Mouse (Mus musculus): ENCODE measurements at regions not wholly inside any gene's neighbourhood (a gene's known extent, or its start where the extent isn't known, plus 50 kb on each side); places are given as distances from the start of the nearest gene placed in this dataset.
A peak's percentile ranks its signal among the peaks of the same experiment; 100 is the strongest.

DNA sequence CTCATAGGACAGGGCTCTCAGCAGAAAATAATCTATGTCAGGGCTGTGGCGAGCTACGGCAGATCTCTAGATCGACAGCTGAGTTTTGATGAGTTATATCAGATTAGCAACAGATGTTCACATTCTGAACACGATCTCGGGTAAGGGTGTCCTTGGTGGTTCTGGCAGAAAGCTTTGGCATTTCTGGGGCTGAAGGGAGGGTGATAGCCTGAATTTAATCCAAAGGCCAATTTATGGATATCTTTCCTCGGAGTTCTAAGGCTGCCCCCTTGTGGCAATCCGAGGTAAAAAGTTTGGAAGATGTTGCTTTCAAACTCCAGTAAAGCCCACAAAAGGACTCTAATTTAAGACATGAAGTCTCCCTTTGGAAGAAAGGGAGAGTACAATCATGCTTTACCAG lies 101.3 kb upstream of the Luzp2 start:
- DNase-seq (ENCODE audit: extremely low spot score, low spot score): peak; percentile 37

DNA sequence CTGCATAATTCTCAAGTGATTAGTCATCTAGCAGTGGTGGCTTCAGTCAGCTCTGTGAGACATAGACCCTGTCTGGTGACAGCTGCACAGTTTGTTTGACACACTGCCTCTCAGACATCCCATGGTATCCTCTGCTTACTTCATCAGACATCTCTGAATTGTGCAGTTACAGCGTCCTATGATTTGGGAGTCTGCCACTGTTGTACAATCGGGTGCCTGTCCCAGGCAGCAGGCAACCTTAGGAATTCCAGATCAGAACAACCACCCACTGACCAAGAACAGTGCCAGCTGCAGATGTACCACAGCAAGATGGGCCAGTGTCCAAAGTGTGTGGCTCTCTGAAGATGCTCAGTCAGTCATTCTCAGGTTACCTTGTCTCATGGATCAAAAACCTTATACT lies 100.4 kb upstream of the Luzp2 start:
- no peak for DNase-seq (ENCODE audit: extremely low spot score, low spot score)

DNA sequence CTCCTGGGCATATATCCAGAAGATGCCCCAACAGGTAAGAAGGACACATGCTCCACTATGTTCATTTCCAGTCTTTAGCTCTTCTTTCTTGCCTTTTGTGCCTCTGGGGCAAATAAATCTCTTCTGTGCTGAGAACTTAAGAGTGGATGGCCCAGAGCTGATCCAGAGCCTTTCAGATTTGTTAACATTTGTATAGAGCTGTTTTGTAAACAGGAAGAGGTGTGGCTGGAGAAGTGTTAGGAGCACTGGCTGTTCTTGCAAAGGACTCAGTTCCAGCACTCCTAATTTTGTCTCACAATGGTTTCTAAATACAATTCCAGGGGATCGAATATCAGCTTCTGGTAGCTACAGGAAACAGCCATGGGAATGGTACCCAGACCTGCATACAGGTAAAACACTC lies 68.0 kb upstream of the Luzp2 start:
- no peak for DNase-seq (ENCODE audit: extremely low spot score, low spot score)

DNA sequence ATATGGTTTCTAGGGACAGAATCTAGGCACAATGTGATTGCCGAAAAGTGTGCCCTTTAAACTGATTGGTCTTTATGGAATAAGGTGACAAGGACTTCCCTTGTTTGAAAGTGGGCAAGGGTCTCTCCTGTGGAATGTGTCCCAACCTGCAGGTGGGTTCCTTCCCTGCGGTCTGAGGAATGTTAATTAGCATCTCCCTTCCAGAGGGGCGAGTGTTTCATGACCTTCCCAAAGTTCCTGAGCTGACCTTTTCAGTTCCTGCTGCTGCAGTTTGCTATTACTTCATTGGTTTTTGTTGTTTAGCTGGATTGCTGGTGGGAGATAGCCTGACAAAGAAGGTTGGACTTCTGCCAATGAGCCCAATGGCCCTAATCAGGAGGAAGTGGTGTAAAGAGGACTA lies 66.6 kb upstream of the Luzp2 start:
- DNase-seq (ENCODE audit: extremely low spot score, low spot score): no peak

DNA sequence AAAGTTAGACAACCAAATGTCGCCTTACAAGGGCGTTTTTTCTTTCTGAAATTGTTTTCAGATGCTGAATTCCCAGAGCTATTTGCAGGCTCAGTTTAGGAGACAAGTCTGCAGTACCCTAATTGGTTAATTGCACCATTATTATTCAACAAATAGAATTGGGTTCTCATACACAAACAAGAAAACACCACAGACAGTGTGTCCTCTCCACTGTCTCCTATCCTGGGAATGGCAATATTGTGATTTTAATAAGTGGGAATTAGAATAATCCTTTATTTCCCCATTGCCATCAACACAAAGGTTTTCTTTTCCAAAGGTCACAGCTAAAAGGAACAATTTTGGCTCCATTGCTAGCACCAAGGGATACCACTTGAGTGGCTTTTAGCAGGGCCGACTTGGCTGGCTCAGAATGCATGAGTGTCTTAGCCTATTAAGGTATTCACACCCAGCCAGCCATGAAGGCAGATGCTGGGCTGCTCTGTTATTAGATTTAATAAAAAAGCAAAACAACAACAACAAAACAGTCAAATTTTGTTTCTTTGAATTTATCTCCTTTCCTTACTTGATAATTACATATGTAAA lies 53.3 kb upstream of the Luzp2 start:
- DNase-seq (ENCODE audit: extremely low spot score, low spot score): no peak

DNA sequence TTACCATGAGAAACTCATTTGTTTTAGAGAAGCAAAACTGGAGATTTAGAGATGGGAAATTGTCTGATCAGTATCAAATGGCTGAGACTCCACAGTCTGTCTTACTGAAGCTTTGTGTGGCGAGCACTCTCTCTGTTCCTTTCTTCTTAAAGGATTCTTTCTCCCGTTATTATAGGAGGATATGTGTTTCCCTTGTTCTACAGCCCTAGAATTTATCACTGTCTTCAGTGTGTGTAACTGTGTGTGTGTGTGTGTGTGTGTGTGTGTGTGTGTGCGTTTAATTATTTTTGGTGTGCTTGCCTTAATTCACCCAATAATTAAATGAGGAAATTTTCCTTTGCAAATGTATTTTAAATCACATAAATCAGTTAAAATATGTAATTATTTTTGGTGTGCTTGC lies 52.7 kb upstream of the Luzp2 start:
- DNase-seq (ENCODE audit: extremely low spot score, low spot score): no peak

DNA sequence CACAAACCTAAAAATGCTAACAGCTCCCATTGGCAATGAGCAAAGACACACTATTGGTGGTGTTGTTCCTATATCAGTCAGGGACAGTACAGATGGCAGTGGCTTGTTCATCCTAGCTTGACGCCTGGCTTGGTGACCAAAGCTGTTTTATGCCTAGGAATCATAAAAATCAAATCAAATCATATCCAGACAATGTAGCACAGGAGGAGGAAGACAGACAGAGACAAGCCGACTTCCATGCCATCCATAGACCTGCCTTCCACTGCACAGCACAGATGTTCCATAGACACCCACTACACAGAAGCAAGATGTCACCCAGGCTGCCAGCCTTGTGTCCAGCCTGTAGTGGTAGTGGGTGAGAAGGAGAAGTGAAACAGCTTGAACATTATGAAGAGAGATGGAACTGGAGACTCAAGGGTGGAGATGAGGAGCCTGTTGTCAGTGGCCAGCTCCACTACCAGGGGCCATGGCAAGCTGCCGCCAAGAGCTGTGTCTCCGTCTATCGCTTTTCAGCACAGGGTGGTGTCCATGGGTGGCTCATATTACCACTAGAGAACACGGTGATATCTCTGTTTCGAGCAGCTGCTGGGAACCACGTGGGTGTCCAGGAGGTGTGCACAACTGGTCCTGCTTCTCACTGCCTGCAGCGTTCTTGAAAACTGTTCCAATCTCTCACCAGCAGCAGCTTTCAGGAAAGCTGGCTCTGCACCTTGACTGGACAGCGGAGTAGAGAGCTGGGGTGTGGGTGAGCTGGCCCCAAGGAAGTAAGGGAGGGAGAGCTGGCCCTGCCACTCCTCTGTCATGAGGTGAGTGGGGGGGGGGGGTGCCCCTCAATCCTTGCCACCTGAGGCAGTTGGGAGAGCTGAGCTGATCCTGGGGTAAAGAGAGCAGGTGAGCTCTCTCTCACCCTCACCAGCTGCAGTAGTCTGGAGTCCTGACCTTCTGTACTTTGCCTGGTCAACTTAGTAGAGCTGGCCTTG lies 51.5 kb upstream of the Luzp2 start:
- no peak for DNase-seq (ENCODE audit: extremely low spot score, low spot score)

All from neural tube, embryonic 10.5 days (tissue).